Mouse (Mus musculus) limb, embryonic 15.5 days (tissue): Measurements from ENCODE around the gene Nav2. TPM values are rescaled to one million over a fixed set of nuclear protein-coding genes. Genes with fewer than 3 reads are reported as not detected.

Experiments
- ATAC-seq: fragments of 200-750 bp; cut with Nextera tagmentation; 2 replicates; pipeline ENCODE4 v1.8.0; 2017; ENCODE audit warnings: low read depth, moderate TSS enrichment; ENCODE audit not compliant: insufficient number of reproducible peaks, low FRiP score, low TSS enrichment
- H3K27ac ChIP-seq: fragments of 300-500 bp; sonication (generic); 2 replicates; pipeline ENCODE4 v1.5.1; 2015; ENCODE audit warnings: moderate library complexity, mild to moderate bottlenecking, inconsistent platforms
- H3K27me3 ChIP-seq: fragments of 300-500 bp; sonication (generic); 2 replicates; pipeline ENCODE4 v1.6.1; 2015; ENCODE audit warnings: inconsistent platforms
- H3K36me3 ChIP-seq: fragments of 300-500 bp; sonication (generic); 2 replicates; pipeline ENCODE4 v1.6.1; 2015; ENCODE audit warnings: inconsistent platforms
- H3K4me1 ChIP-seq: fragments of 300-500 bp; sonication (generic); 2 replicates; pipeline ENCODE4 v1.6.1; 2015; ENCODE audit warnings: inconsistent platforms
- H3K4me2 ChIP-seq: fragments of 300-500 bp; sonication (generic); 2 replicates; pipeline ENCODE4 v1.6.1; 2015; ENCODE audit warnings: mild to moderate bottlenecking, inconsistent platforms
- H3K4me3 ChIP-seq: fragments of 300-500 bp; sonication (generic); 2 replicates; pipeline ENCODE4 v1.5.1; 2015; ENCODE audit warnings: mild to moderate bottlenecking, inconsistent platforms
- H3K9ac ChIP-seq: fragments of 300-500 bp; sonication (generic); 2 replicates; pipeline ENCODE4 v1.6.1; 2015; ENCODE audit warnings: inconsistent platforms
- H3K9me3 ChIP-seq: fragments of 300-500 bp; sonication (generic); 2 replicates; pipeline ENCODE4 v1.6.1; 2016; ENCODE audit warnings: inconsistent platforms
- WGBS: fragments of 180-500 bp; shearing (Covaris S2); methylation state at CpG from one replicate; pipeline ENCODE4 v1.1.7; 2015; 5-methylcytosine and 5-hydroxymethylcytosine counted together
- polyA plus RNA-seq: library from polyadenylated mRNA; unstranded; fragments of >200 nt; fragmentation: Nextera tagmentation; extraction: Ambion mirVana; gene quantifications from 2 replicates; pipeline ENCODE4 v1.2.1, GENCODE M21; 2015

Nav2 gene
- polyA plus RNA-seq, 1 experiment from 2014 or later: 17.3 TPM

DNA sequence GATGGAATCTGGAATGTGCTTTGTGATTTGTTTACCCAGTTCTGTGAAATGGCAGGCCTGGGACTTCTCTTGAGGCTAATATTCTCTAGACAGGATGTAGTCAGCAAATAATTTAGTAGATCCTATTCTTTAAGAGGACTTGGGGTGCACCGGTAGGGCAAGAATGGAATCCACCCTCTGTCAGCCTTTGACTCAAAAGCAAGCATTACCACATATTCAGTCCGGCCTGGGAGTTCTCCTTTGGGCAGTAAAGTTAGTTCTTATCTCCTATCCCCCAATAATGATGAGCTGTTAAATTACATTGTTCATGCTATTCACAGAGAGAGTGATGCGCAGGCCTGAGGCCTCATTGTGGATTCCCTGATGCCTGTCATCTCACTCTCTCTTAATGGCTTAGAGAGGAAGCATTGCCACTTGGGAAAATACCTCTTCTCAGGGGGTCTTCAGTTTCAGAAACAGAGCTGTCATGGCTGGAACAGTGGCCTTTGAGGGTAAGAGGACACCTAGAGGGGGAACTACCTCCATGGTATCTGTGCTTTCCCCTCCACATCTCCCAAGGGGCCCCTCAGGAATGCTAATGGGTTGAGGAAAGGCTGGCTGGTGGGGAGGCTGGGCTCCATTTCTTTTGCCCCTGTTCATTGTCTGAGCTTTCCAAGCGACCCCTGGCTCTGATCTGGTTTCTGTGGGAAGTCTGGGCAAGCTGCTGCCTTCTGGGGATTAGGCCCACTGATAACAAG is 133.0 kb downstream of the Nav2 start:
- Histone ChIP-seq H3K36me3 (no peaks in the 10 kb centered on the region), H3K4me1 (peaks cover 6% of the 10 kb centered on the region), H3K9ac (no peak overlapping the region), H3K27ac (no peak overlapping the region), H3K9me3 (no peaks in the 10 kb centered on the region), H3K27me3 (no peaks in the 10 kb centered on the region), H3K4me3 (no peak overlapping the region), H3K4me2 (no peak overlapping the region)
- no peak for ATAC-seq
- 52% methylated on average over 4 of the region's 4 CpGs for WGBS

DNA sequence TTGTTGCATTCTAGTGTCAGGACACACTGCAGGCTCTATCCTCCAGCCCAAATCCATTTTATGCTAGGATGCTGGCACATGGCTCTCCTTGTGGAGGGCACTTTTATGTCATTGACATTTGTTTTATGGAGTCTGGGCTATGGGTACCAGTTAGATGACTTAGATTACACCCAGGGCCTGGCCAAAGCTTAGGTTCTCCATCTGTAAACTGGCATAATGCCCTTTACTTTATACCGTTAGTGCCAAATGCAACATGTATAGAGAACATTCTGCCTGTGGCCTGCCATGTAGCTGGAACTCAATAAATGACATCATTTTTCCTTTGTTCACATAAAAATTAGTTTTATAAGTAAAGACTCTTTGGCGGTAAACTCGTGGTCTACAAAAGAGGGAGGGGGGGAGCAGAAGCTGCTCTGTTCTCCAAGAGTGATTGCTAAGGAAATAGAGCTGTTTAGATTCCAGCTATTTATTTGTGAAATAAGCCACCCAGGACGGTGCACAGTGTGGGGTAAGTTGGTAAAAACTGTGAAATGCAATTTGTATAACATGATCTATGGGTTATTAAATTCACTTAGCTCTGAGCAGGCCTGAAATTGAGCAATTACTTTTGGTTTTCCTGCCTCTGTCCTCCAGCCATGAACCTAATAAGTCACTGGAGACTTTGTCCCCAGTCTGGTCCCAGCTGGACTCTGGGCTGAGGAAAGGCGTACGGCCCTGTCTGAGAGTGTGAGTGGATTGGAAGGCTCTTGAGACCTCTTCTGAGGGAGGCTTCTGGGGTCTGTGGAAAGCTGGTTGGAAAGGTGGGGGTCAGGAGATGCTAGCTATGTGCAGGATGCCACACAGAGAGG is 137.2 kb downstream of the Nav2 start:
- H3K27ac ChIP-seq: no peak overlapping the region
- peaks cover 13% of the 10 kb centered on the region for H3K4me1 ChIP-seq
- ATAC-seq: peak; percentile 66; the same call in 1 of the 2 replicates
- 36% methylated on average over 6 of the region's 6 CpGs for WGBS
- H3K4me3 ChIP-seq: no peak overlapping the region
- no peak overlapping the region for H3K9ac ChIP-seq
- H3K9me3 ChIP-seq: no peaks in the 10 kb centered on the region
- no peaks in the 10 kb centered on the region for H3K36me3 ChIP-seq
- peaks cover 7% of the 10 kb centered on the region for H3K27me3 ChIP-seq
- no peak overlapping the region for H3K4me2 ChIP-seq

DNA sequence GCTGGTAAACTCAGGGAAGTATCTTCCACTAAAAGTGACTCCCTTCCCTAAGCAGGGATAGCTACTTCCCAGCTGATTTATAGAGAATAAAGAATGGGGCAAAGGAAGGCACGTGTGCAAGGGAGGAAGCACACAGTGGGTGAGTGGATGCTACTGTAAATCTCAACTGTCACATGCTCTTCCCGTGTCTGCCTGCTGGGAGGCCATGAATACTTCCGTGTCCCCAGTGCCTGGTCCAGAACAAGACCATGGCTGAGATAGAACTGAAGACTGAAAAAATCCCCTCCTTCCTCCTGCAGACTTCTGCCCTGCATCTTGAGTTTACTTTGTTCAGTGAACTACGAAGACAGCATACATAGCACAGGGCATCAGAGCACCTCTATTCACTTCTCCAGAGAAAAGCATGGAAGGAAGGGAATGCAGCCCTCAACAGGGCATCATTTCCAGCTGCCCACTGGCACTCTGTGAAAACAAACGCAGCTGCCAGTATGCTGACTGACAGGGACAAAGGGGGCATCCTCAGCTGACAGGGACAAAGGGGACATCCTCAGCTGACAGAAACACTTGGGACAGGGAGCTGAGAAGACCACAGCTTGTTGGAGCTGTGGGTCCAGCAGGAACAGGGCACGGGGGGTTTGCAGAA is 138.0 kb downstream of the Nav2 start:
- Histone ChIP-seq H3K36me3 (no peaks in the 10 kb centered on the region), H3K4me1 (peaks cover 13% of the 10 kb centered on the region), H3K9me3 (no peaks in the 10 kb centered on the region), H3K4me3 (no peak overlapping the region), H3K9ac (no peak overlapping the region), H3K27me3 (peaks cover 7% of the 10 kb centered on the region), H3K27ac (no peak overlapping the region), H3K4me2 (no peak overlapping the region)
- WGBS: 55% methylated on average over 6 of the region's 6 CpGs
- ATAC-seq: no peak

DNA sequence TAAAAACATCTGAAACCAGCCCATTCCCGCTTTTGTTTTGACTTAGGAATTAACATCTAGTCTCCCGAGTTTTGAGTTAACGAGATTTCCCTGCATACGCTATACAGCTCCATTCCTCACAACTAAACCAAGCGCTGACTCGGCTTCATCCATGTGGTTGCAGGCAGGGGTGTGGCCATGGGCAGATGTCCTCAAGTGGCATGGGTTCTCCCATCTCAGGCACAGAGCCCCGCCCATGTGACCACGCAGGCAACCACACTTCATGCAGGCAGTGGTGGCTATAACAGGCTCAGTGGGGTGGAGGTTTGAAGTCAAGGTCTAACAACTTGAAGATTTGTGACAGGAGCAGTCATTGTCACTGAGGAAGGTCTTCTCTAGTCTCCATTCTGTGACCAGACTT is 138.8 kb downstream of the Nav2 start:
- 36% methylated on average over 8 of the region's 8 CpGs for WGBS
- ATAC-seq: 0 out of 2 replicates have a peak, but pooled peaks have one; percentile 20

GRCm38 (mm10) chr7:49052871-49053618 is 144.5 kb downstream of the Nav2 start:
- H3K9me3 ChIP-seq: no peaks in the 10 kb centered on the region
- H3K4me2 ChIP-seq: no peak overlapping the region
- 88% methylated on average over 9 of the region's 9 CpGs for WGBS
- H3K36me3 ChIP-seq: no peaks in the 10 kb centered on the region
- ATAC-seq: no peak
- no peak overlapping the region for H3K27ac ChIP-seq
- H3K4me1 ChIP-seq: peaks cover 4% of the 10 kb centered on the region; the same call in 1 of the 2 replicates
- no peak overlapping the region for H3K4me3 ChIP-seq
- peaks cover 6% of the 10 kb centered on the region; the same call in 1 of the 2 replicates for H3K27me3 ChIP-seq
- H3K9ac ChIP-seq: no peak overlapping the region

More for the DNA sequence above, 138.8 kb downstream of the Nav2 start:
- no peak overlapping the region for H3K9ac ChIP-seq
- H3K4me1 ChIP-seq: peaks cover 13% of the 10 kb centered on the region
- no peaks in the 10 kb centered on the region for H3K9me3 ChIP-seq
- H3K4me2 ChIP-seq: no peak overlapping the region
- H3K36me3 ChIP-seq: no peaks in the 10 kb centered on the region
- no peak overlapping the region for H3K27ac ChIP-seq
- H3K27me3 ChIP-seq: peaks cover 7% of the 10 kb centered on the region
- no peak overlapping the region for H3K4me3 ChIP-seq

DNA sequence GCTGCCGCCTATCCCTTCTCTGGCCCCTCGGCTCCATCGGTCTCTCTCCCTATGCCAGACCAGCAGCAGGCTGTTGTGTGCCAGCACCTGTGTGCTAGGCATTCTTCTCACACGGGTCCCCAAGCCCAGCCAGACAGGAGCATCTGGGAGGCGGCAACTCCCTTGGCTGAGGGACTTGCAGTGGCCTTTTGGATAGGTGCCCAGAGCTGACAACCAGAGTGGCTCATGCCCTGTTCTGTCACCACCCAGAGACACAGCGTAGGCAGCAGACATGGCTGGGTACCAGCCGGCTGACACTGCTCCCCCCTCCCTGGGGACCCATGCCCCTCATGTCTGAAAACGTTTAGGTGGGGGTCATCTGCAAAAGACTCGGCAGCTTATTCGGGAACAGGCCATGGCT is 146.8 kb downstream of the Nav2 start:
- no peaks in the 10 kb centered on the region for H3K9me3 ChIP-seq
- WGBS: 74% methylated on average over 10 of the region's 10 CpGs

GRCm38 (mm10) chr7:49058304-49059012 is 149.9 kb downstream of the Nav2 start:
- no peak for ATAC-seq

More for the DNA sequence above, 146.8 kb downstream of the Nav2 start:
- no peaks in the 10 kb centered on the region for H3K27me3 ChIP-seq
- H3K4me1 ChIP-seq: peaks cover 6% of the 10 kb centered on the region; the same call in 1 of the 2 replicates
- no peak for ATAC-seq
- H3K4me3 ChIP-seq: no peak overlapping the region
- H3K9ac ChIP-seq: no peak overlapping the region
- H3K4me2 ChIP-seq: no peak overlapping the region
- no peaks in the 10 kb centered on the region for H3K36me3 ChIP-seq
- no peak overlapping the region for H3K27ac ChIP-seq

GRCm38 (mm10) chr7:49064792-49065521 is 156.4 kb downstream of the Nav2 start:
- no peak for ATAC-seq

More at GRCm38 (mm10) chr7:49058304-49059012, 149.9 kb downstream of the Nav2 start:
- WGBS: 72% methylated on average over 8 of the region's 8 CpGs
- Histone ChIP-seq H3K27ac (no peak overlapping the region), H3K4me3 (no peak overlapping the region), H3K4me1 (peaks cover 6% of the 10 kb centered on the region; the same call in 1 of the 2 replicates), H3K9ac (no peak overlapping the region), H3K27me3 (no peaks in the 10 kb centered on the region; the same call in 1 of the 2 replicates), H3K36me3 (no peaks in the 10 kb centered on the region), H3K9me3 (no peaks in the 10 kb centered on the region), H3K4me2 (no peak overlapping the region)

GRCm38 (mm10) chr7:49065621-49066475 is 157.3 kb downstream of the Nav2 start:
- H3K27ac ChIP-seq: no peak overlapping the region
- H3K27me3 ChIP-seq: no peaks in the 10 kb centered on the region; the same call in 1 of the 2 replicates
- no peak for ATAC-seq
- no peak overlapping the region for H3K9ac ChIP-seq
- no peak overlapping the region for H3K4me3 ChIP-seq
- no peaks in the 10 kb centered on the region for H3K9me3 ChIP-seq
- 51% methylated on average over 9 of the region's 9 CpGs for WGBS
- no peaks in the 10 kb centered on the region for H3K4me1 ChIP-seq
- no peaks in the 10 kb centered on the region for H3K36me3 ChIP-seq
- H3K4me2 ChIP-seq: no peak overlapping the region

More at GRCm38 (mm10) chr7:49064792-49065521, 156.4 kb downstream of the Nav2 start:
- Histone ChIP-seq H3K36me3 (no peaks in the 10 kb centered on the region), H3K4me2 (no peak overlapping the region), H3K4me1 (no peaks in the 10 kb centered on the region), H3K27ac (no peak overlapping the region), H3K4me3 (no peak overlapping the region), H3K9me3 (no peaks in the 10 kb centered on the region), H3K9ac (no peak overlapping the region), H3K27me3 (no peaks in the 10 kb centered on the region; the same call in 1 of the 2 replicates)
- WGBS: 68% methylated on average over 4 of the region's 4 CpGs

- WGBS: 87% methylated on average over 1 of the region's 1 CpGs
- ATAC-seq: no peak
- Histone ChIP-seq H3K4me3 (no peak overlapping the region), H3K4me1 (no peaks in the 10 kb centered on the region), H3K36me3 (no peaks in the 10 kb centered on the region), H3K27ac (no peak overlapping the region), H3K27me3 (peaks cover 4% of the 10 kb centered on the region; the same call in 1 of the 2 replicates), H3K4me2 (no peak overlapping the region), H3K9ac (no peak overlapping the region), H3K9me3 (no peaks in the 10 kb centered on the region)
Observed at GRCm38 (mm10) chr7:49066828-49067227, 158.3 kb downstream of the Nav2 start.
